Mouse (Mus musculus): ENCODE measurements around the gene Bckdha.

Gene Bckdha

DNA sequence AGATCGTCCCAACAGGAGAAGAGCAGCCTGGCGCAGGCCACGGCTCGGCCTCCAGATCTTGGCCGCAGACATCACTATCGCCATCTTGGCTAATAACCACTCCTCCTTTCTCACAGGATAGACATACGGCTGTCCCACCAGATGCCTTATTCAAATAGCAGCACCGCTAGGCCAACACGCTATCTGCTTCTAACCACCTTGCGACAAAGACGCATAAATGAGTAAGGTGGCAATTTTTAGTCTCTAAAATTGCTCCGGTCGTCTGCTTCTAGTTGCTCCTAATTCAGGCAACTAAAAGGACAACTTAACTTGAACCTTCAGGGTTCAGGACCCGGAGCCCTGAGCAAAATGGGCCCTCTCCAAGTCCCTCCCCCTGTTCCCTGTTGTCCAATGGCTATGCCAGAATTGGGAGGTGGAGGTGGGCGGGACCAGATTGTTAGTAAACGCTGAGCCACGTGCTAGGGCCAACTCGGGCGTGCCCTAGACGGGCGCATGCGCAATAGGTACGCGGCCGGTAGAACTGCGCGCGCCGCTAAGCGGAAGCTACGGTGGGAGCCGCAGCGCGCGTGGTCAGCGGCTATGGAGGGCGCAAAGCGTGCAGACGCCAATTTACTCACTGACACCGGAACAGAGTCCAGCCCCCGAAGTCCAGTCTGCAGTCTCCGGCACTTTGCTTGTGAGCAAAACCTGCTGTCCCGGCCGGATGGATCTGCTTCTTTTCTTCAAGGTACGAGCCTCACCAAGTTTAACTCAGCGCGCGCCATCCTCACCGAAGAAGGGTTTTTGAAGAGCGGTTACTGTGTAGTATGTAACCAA, at the start of gene Bckdha, which contains the start of gene Exosc5:
Bckdha (minus strand) TSS at position 325 of the 816 bp plus-strand sequence.
Exosc5 (plus strand) TSS at position 508 of the 816 bp plus-strand sequence.
- DNase-seq (ENCODE audit: low read depth, low spot score) = peak; percentile 100

DNA sequence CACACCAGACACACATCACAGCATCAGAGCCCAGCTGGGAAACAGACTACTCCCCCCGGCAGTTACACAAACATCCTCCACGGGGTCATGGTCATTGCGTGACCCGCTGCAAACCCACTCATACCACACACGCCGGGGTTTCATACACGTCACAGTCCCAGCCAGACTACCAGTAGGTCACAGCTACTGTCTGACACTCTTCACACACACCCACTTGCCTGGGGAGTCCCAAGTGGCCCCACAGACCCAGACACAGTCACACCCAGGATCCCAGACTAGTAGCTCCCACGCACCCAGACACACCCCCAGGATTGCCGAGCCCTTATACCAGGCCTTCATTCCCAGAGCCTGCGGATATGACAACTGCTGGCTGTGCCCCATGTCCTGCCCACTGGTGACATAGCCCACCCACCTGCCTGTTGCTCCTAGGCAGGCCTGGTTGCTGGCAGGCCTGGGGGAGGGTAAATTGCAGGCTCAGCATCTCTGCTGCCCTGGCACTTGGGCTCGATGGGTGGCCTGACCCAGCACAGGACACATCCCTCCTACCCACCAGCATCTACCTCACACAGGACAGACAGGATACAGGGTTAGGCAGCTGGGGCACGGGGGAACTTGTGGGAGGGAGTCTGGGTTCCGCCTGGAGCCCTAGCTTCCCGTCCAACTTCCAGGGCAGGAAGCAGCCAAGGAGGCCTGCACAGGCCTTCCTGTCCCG, 49.0 kb upstream of the Bckdha start:
- no peak for DNase-seq (ENCODE audit: low read depth, low spot score)

DNA sequence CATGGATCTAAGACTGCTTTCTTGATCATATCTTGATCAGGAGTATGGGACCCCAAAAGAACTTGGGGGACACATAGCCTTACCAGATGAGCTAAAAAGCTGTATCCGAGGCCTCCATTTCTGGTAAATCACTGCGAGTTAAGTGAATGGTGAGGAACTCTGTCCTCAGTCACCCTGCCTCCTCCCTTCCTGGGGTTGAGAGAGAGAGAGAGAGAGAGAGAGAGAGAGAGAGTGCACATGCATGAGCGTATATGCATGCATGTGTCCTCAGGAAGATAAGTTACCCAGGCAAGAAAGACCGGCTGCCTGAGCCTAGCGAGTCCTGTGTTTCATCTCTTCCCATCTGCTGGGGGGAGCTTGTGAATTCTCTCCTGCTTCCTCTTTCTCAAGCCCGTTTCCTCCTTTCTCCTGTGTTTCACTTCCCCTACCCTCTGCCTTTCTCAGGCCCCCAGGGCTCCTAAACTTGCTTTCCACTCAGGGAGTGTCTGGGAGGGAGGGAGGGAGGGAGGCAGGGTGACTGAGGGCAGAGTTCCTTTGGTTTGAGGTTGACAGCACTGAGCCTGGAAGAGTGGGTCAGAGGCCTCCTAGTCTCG, 47.9 kb upstream of the Bckdha start:
- DNase-seq (ENCODE audit: low read depth, low spot score) = peak; percentile 75

DNA sequence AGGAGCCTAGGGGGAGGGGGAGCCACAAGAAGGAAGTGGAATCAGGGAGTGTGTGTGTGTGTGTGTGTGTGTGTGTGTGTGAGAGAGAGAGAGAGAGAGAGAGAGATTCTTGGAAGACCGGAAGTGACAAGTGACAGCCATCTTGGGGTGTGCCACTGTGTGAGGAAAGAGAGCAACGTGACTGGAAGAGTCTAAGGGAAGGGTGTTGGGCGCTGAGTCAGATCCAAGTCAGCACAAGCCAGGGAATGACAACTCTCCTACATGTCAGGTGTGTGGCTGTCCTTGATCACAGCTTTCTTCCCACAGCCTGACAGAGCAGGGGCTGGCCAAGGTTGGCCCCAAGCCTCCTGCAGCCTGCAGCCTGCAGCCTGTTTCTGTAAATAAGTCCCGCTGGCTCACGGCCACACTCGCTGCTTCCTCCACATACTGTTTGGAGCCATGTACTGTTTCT, 47.0 kb upstream of the Bckdha start:
- DNase-seq (ENCODE audit: low read depth, low spot score) = peak; percentile 19

DNA sequence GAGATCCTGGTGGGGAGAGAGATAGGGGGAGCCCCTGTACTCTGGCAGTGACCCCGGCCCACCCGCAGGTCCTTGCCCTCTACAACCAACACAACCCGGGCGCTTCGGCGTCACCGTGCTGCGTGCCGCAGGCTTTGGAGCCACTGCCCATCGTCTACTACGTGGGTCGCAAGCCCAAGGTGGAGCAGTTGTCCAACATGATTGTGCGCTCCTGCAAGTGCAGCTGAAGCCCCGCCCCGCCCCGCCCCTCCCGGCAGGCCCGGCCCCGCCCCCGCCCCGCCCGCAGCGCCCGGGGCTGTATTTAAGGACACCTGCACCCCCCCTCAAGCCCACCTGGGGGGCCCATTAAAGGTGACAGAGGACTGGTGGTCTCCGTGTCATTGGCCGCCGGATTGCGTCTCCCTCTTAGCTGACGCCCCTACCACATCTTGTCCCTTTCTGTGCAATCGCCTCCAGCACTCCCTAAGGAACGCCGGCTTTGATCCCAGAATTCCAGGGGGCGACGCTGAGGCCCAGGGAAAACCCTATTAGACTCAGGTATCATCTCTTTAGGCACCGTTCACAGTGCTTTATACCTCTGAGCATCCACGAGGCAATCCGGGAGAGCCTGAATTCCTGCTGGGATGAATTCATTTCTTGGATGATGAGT, 46.1 kb upstream of the Bckdha start:
- DNase-seq (ENCODE audit: low read depth, low spot score) = no peak

DNA sequence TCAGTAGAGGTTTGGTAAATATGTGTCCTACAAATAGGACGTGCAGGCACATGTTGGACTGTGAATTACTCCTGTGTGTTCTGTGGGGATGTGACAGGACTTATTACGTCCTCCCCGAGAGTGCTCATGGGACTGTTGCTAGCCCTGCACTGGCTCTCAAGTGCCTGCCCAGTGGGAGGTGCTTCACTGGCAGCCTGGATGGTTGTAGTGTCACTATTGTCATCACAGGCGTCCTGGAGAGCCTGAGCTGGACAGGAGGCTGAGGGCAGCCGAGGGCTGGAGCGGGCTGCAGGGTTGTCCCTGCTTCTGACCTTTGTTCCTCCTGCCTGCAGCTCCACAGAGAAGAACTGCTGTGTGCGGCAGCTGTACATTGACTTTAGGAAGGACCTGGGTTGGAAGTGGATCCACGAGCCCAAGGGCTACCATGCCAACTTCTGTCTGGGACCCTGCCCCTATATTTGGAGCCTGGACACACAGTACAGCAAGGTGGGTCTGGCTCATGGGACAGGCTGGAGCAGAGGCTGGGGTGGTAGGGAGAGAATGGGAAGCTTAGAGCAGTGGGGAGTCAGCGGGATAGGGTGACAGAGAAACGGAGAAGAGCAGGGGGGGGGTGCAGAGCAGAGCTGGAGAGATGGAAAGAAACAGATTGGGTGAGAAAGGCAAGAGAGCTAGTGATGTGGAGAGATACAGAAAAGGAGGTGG, 45.2 kb upstream of the Bckdha start:
- DNase-seq (ENCODE audit: low read depth, low spot score) = no peak

DNA sequence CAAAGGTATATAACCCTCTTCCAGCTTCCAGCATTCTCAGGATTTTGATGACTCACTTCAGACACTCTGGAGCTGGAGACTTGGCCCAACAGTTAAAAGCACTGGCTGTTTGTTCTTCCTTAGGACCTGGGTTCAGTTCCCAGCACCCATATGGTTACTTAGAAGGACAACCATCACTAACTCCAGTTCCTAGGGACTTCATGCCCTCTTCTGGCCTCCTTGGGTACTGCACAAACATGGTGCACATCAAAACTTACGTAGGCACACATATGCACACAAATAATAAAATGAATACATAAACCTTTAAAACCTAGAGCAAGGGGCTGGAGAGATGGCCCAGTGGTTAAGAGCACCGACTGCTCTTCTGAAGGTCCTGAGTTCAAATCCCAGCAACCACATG, 43.6 kb upstream of the Bckdha start:
- DNase-seq (ENCODE audit: low read depth, low spot score) = peak; percentile 33

DNA sequence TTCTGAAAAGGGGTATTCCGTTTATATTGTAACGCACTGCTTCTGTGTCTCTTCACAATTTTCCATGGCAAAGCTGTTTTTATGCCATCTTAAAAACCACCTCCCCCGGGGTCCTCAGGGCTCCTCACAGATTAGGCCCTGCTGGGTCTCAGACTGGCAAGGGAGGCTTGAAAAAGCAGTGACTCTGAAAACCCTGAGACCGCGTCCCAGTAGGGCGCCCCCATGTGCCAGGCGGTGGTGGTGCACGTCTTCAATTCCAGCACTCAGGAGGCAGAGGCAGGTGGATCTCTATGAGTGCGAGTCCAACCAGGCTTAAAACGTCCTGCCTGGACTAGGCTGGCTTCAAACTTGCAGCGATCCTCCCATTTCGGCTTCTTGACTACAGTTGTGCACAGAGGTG, 42.0 kb upstream of the Bckdha start:
- no peak for DNase-seq (ENCODE audit: low read depth, low spot score)

DNA sequence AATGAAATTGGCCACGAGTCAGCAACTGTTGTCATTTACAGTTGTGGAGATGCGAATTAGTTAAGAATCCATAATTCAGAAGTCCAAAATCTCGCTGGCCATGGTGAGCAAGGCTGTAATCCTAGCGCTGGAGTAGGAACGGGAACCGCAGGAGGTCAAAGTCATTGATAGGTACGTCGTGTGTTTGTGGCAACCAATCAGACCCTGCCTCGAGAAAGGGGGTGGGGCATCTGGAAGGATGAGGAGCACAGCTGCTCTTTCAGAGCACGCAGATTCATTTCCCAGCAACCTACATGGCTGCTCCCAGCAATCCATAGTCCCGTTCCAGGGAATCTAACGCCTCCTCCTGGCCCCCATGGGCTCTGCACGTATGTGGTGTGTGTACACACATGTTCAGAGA, 41.1 kb upstream of the Bckdha start:
- DNase-seq (ENCODE audit: low read depth, low spot score) = no peak

DNA sequence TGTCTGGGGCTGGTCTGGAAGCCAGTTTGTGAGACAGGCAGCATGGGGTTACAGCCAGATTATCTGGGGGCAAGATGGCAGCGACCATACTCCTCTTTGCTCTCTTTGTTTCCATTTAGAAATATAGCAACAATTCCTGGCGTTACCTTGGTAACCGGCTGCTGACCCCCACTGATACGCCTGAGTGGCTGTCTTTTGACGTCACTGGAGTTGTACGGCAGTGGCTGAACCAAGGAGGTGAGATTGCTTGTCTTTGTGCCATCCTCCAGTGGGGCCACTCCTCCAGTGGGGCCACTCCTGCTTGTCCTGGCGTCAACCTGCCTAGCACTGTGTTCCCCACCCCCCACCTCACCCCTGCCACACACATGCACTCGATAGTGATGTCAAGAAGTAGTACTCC, 35.3 kb upstream of the Bckdha start:
- DNase-seq (ENCODE audit: low read depth, low spot score) = no peak

DNA sequence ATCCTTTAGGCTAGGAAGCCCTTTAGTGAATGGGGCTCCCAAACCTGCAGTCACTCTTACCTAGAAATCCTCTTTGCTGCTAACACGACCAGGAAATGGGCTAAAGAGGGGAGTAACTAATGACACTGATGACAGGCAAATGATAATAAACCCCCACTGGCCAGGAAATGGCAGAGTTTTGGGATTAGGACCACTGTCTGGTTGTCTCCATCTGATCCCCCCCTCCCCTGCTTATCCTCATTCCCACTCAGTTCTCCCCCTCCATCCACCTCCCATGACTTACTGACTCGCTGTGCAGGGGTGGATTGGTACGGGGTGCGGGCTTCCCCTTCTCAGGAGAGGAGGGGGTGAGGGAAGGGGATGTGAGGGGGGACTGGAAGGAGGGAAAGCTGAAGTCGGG, 31.3 kb upstream of the Bckdha start:
- no peak for DNase-seq (ENCODE audit: low read depth, low spot score)

DNA sequence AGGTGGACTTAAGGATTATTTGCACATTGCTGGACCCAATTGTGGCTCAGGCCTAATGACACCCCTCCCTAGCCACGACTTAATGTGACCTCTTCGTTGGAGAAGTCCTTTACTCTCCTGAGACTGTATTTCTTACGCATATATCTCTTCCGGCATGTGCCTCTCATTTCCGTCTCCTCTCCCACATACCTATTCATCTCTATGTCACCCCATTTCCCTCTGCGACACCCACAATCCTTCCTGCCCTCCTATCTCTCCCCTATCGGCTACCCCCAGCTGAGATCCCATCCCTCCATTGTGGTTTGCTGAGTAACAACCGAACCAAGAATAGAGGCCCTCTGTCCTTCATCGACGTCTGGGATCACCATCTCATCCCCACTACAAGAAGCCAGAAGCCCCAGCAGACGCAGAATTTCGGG, 30.8 kb upstream of the Bckdha start:
- no peak for DNase-seq (ENCODE audit: low read depth, low spot score)

DNA sequence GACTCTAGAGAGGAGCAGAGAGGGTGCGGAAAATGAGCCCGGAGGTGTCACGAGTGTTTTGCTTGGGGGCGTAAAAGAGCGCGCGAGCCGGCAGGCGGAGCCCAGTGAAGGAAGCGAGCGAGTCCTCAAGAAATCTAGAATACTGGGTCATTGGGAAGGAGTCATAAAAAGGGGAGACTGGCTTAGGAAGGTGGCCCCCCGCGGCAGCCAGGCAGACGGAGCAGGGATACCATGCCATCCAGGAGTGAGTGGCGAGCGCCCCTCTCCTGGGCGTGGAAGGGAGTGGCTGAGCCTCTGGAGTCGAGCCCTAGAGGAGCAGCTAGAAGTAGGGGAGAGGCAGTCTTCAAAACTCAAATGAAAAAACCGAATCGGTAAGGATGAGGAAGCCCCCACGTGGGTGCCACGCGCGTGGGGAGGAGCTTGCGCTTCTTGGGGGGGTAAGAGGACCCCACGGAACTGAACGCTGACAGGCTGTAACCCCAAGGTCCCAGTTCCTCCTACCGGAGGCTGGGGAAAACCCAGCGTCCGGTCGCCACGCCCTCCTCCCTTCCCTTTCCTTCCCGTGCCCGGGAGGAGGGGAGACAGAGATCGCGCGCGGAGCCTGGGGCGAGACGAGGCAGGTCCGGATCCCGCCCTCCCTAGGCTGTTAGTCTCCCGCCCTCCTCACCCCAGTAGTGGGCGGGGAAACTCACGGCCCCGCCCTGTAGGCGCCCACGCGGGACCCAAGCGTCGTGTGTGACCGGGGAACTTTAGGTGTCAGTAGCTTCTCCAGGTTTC, 30.2 kb upstream of the Bckdha start:
- peak; percentile 81 for DNase-seq (ENCODE audit: low read depth, low spot score)

DNA sequence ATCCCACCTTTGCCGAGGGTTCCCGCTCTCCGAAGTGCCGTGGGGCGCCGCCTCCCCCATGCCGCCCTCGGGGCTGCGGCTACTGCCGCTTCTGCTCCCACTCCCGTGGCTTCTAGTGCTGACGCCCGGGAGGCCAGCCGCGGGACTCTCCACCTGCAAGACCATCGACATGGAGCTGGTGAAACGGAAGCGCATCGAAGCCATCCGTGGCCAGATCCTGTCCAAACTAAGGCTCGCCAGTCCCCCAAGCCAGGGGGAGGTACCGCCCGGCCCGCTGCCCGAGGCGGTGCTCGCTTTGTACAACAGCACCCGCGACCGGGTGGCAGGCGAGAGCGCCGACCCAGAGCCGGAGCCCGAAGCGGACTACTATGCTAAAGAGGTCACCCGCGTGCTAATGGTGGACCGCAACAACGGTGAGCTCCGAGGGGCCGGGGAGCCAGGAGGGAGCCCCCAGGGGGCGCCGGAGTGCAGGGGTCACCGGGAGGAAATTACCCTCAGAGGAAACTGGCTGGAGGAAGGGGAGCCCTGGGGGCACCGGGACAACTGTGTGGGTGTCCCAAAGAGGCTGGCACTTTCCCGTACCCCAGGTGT, 29.1 kb upstream of the Bckdha start:
- DNase-seq (ENCODE audit: low read depth, low spot score) = peak; percentile 83

DNA sequence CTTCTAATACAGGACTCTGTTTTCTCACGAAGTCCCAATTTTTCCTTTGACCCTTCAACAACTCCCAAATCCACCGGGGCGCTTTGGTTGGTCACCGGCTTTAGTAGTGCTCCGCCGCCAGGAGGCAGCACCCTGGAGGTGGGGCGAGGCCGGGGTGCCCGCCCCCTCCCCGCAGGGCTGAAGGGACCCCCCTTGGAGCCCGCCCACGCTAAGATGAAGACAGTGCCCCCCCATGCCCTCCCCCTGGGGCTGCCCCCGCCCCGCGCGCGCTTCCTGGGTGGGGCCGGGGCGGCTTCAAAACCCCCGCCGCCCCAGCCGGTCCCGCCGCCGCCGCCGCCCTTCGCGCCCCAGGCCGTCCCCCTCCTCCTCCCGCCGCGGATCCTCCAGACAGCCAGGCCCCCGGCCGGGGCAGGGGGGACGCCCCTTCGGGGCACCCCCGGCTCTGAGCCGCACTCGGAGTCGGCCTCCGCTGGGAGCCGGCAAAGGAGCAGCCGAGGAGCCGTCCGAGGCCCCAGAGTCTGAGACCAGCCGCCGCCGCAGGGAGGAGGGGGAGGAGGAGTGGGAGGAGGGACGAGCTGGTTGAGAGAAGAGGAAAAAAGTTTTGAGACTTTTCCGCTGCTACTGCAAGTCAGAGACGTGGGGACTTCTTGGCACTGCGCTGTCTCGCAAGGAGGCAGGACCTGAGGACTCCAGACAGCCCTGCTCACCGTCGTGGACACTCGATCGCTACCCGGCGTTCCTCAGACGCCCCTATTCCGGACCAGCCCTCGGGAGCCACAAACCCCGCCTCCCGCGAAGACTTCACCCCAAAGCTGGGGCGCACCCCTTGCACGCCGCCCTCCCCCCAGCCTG, 28.1 kb upstream of the Bckdha start, which contains the start of gene Tgfb1:
Tgfb1 (plus strand) TSS at position 323 of the 852 bp plus-strand sequence.
- peak; percentile 90 for DNase-seq (ENCODE audit: low read depth, low spot score)

DNA sequence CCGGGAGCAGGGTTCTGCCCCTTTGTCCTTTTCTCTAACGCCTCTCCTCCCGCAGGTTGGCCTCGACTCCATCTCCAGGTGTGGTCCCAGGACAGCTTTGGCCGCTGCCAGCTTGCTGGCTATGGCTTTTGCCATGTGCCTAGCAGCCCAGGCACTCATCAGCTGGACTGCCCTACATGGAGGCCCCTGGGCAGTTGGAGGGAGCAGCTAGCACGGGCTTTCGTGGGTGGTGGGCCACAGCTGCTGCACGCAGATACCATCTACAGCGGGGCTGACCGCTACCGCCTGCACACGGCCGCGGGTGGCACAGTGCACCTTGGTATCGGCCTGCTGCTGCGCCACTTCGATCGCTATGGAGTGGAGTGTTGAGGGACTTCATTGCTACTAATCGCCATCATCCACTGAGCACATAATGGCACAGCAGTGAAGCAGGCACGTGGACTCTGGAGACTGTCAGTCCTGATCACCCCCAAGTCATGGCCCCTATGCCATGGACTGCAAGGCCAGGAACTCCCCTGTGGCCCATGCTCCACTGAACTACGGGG, 27.2 kb upstream of the Bckdha start:
- DNase-seq (ENCODE audit: low read depth, low spot score) = no peak

DNA sequence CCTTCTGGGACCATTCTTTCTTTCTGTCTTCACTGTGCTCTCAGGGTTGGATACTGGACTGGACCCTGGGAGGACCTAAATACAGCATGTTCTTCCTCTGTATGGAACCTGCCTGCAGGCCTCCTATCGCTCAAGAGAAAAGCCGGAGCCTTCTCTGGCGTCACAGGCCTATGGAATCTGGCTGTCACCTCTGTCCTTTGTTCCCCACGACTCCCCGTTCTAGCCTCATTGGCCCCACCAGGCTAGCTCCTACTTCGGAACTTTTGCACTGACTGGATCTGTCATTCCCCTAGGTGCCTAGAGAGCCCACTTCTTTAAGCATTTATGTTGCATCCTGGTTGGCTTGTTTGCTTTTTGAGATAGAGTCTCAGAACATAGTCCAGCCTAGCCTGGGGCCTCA, 25.9 kb upstream of the Bckdha start:
- no peak for DNase-seq (ENCODE audit: low read depth, low spot score)

DNA sequence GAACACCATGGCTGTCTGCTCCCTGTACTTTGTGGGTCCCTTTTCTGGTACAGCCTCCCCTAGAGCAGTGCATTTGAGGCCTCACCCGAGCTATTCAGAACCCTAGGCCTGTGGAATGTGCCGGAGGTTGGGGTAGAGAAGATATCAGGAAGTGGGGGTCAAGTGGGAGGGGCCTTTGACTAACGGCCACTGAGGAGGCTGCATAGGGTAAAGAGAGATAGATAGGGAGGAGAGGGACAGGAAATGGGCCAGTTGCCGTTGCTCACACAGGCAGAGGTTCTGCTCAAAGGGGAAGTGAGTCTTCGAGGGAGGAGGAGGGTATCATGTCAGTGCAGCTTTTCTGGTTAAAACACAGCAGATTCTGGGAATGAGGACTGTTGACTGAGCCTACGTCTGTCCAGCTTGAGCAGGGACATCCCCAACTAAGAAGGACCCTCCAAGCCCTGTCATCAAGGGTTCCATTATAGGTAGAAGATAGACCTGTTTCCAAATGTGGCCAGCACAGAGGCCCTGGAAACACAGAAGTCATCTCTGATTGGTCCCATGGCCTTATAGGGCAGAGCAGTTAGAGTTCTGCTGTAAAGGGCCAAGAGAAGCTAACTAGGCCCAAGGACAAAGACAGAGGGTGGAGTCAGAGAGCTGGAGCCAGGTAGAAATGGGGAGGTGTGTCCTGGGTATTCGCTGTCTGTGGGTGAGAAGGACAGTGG, 24.8 kb upstream of the Bckdha start:
- DNase-seq (ENCODE audit: low read depth, low spot score) = peak; percentile 92
